Mouse (Mus musculus): ENCODE data around the gene Dcakd. TPM values are rescaled to one million over a fixed set of nuclear protein-coding genes. Genes with fewer than 3 reads are reported as not detected.

Gene Dcakd
- polyA plus RNA-seq, 1 experiment from 2014 or later: 166 TPM

- H3K9me3 ChIP-seq (ENCODE audit: control insufficient read depth, low read length): no peaks in the 10 kb centered on the region
- H3K36me3 ChIP-seq (replicated peaks; ENCODE audit: control insufficient read depth, insufficient read depth): peaks cover 10% of the 10 kb centered on the region
- peak overlapping the region; percentile 57 for H3K9ac ChIP-seq
- WGBS: 18% methylated on average over 8 of the region's 8 CpGs
- DNase-seq (ENCODE audit: low spot score): no peak
- H3K27ac ChIP-seq: no peak overlapping the region
- H3K4me3 ChIP-seq (replicated peaks; ENCODE audit: low read length): peak overlapping the region; percentile 50
- H3K27me3 ChIP-seq (ENCODE audit: control insufficient read depth, insufficient read depth, low read length): no peaks in the 10 kb centered on the region
- peaks cover 16% of the 10 kb centered on the region for H3K4me1 ChIP-seq (replicated peaks; ENCODE audit: control insufficient read depth, insufficient read depth, low read length)
- peak; percentile 10; the same call in 1 of the 2 replicates for ATAC-seq (ENCODE audit: low FRiP score)
- H3K4me2 ChIP-seq (replicated peaks): peak overlapping the region; percentile 57
These were observed 460 bp downstream of the Dcakd start for GRCm38 (mm10) chr11:103027570-103028175.

GRCm38 (mm10) chr11:103026901-103027300, 1.2 kb downstream of the Dcakd start:
- DNase-seq (ENCODE audit: low spot score) (no peak), ATAC-seq (ENCODE audit: low FRiP score) (no peak)
- H3K4me2 ChIP-seq (replicated peaks): peak overlapping the region; percentile 57; the same call in 1 of the 2 replicates
- peaks cover 10% of the 10 kb centered on the region for H3K36me3 ChIP-seq (replicated peaks; ENCODE audit: control insufficient read depth, insufficient read depth)
- H3K4me3 ChIP-seq (replicated peaks; ENCODE audit: low read length): no peak overlapping the region
- H3K27ac ChIP-seq: no peak overlapping the region
- no peaks in the 10 kb centered on the region for H3K9me3 ChIP-seq (ENCODE audit: control insufficient read depth, low read length)
- H3K27me3 ChIP-seq (ENCODE audit: control insufficient read depth, insufficient read depth, low read length): no peaks in the 10 kb centered on the region
- peaks cover 16% of the 10 kb centered on the region for H3K4me1 ChIP-seq (replicated peaks; ENCODE audit: control insufficient read depth, insufficient read depth, low read length)
- WGBS: 94% methylated on average over 3 of the region's 3 CpGs
- H3K9ac ChIP-seq: no peak overlapping the region

GRCm38 (mm10) chr11:103023974-103024373, 4.2 kb downstream of the Dcakd start:
- Histone ChIP-seq H3K4me1 (replicated peaks; ENCODE audit: control insufficient read depth, insufficient read depth, low read length) (peaks cover 7% of the 10 kb centered on the region; the same call in 1 of the 2 replicates), H3K36me3 (replicated peaks; ENCODE audit: control insufficient read depth, insufficient read depth) (peaks cover 10% of the 10 kb centered on the region), H3K9ac (no peak overlapping the region), H3K27ac (no peak overlapping the region), H3K4me3 (replicated peaks; ENCODE audit: low read length) (no peak overlapping the region), H3K27me3 (ENCODE audit: control insufficient read depth, insufficient read depth, low read length) (no peaks in the 10 kb centered on the region), H3K9me3 (ENCODE audit: control insufficient read depth, low read length) (no peaks in the 10 kb centered on the region), H3K4me2 (replicated peaks) (no peak overlapping the region)
- WGBS: 91% methylated on average over 3 of the region's 3 CpGs
- DNase-seq (ENCODE audit: low spot score) (no peak), ATAC-seq (ENCODE audit: low FRiP score) (no peak)

GRCm38 (mm10) chr11:103020713-103021335, 7.3 kb downstream of the Dcakd start:
- H3K36me3 ChIP-seq (replicated peaks; ENCODE audit: control insufficient read depth, insufficient read depth): peaks cover 10% of the 10 kb centered on the region
- H3K4me2 ChIP-seq (replicated peaks): no peak overlapping the region
- H3K27ac ChIP-seq: no peak overlapping the region
- DNase-seq (ENCODE audit: low spot score) (no peak), ATAC-seq (ENCODE audit: low FRiP score) (no peak)
- peaks cover 5% of the 10 kb centered on the region for H3K4me1 ChIP-seq (replicated peaks; ENCODE audit: control insufficient read depth, insufficient read depth, low read length)
- H3K9me3 ChIP-seq (ENCODE audit: control insufficient read depth, low read length): no peaks in the 10 kb centered on the region
- 76% methylated on average over 3 of the region's 3 CpGs for WGBS
- no peak overlapping the region for H3K9ac ChIP-seq
- H3K4me3 ChIP-seq (replicated peaks; ENCODE audit: low read length): no peak overlapping the region
- H3K27me3 ChIP-seq (ENCODE audit: control insufficient read depth, insufficient read depth, low read length): no peaks in the 10 kb centered on the region

GRCm38 (mm10) chr11:103019325-103019724, 8.8 kb downstream of the Dcakd start:
- Histone ChIP-seq H3K9ac (no peak overlapping the region), H3K4me2 (replicated peaks) (no peak overlapping the region), H3K36me3 (replicated peaks; ENCODE audit: control insufficient read depth, insufficient read depth) (no peaks in the 10 kb centered on the region; the same call in 1 of the 2 replicates), H3K27me3 (ENCODE audit: control insufficient read depth, insufficient read depth, low read length) (no peaks in the 10 kb centered on the region), H3K4me3 (replicated peaks; ENCODE audit: low read length) (no peak overlapping the region), H3K27ac (no peak overlapping the region), H3K4me1 (replicated peaks; ENCODE audit: control insufficient read depth, insufficient read depth, low read length) (peaks cover 11% of the 10 kb centered on the region), H3K9me3 (ENCODE audit: control insufficient read depth, low read length) (no peaks in the 10 kb centered on the region)
- ATAC-seq (ENCODE audit: low FRiP score) (no peak), DNase-seq (ENCODE audit: low spot score) (no peak)
- 93% methylated on average over 7 of the region's 7 CpGs for WGBS

- H3K9ac ChIP-seq: no peak overlapping the region
- no peak overlapping the region for H3K27ac ChIP-seq
- ATAC-seq (ENCODE audit: low FRiP score): no peak
- H3K27me3 ChIP-seq (ENCODE audit: control insufficient read depth, insufficient read depth, low read length): no peaks in the 10 kb centered on the region
- no peak overlapping the region for H3K4me3 ChIP-seq (replicated peaks; ENCODE audit: low read length)
- H3K4me1 ChIP-seq (replicated peaks; ENCODE audit: control insufficient read depth, insufficient read depth, low read length): peaks cover 11% of the 10 kb centered on the region
- H3K9me3 ChIP-seq (ENCODE audit: control insufficient read depth, low read length): no peaks in the 10 kb centered on the region
- DNase-seq (ENCODE audit: low spot score): no peak
- H3K36me3 ChIP-seq (replicated peaks; ENCODE audit: control insufficient read depth, insufficient read depth): no peaks in the 10 kb centered on the region; the same call in 1 of the 2 replicates
- WGBS: 77% methylated on average over 6 of the region's 6 CpGs
- no peak overlapping the region for H3K4me2 ChIP-seq (replicated peaks)
These were observed 9.3 kb downstream of the Dcakd start for GRCm38 (mm10) chr11:103018860-103019259.

- DNase-seq (ENCODE audit: low spot score) (no peak), ATAC-seq (ENCODE audit: low FRiP score) (no peak)
- Histone ChIP-seq H3K4me2 (replicated peaks) (no peak overlapping the region), H3K9me3 (ENCODE audit: control insufficient read depth, low read length) (no peaks in the 10 kb centered on the region), H3K36me3 (replicated peaks; ENCODE audit: control insufficient read depth, insufficient read depth) (peaks cover 5% of the 10 kb centered on the region), H3K4me1 (replicated peaks; ENCODE audit: control insufficient read depth, insufficient read depth, low read length) (peaks cover 11% of the 10 kb centered on the region), H3K27me3 (ENCODE audit: control insufficient read depth, insufficient read depth, low read length) (no peaks in the 10 kb centered on the region), H3K4me3 (replicated peaks; ENCODE audit: low read length) (no peak overlapping the region), H3K27ac (no peak overlapping the region), H3K9ac (no peak overlapping the region)
- WGBS: 59% methylated on average over 9 of the region's 9 CpGs
These were observed 10.5 kb downstream of the Dcakd start for GRCm38 (mm10) chr11:103017661-103018060.

GRCm38 (mm10) chr11:103016930-103017329, 11.2 kb downstream of the Dcakd start:
- WGBS: under 1% methylated on average over 39 of the region's 41 CpGs
- peak; percentile 98 for ATAC-seq (ENCODE audit: low FRiP score)
- peaks cover 7% of the 10 kb centered on the region for H3K36me3 ChIP-seq (replicated peaks; ENCODE audit: control insufficient read depth, insufficient read depth)
- DNase-seq (ENCODE audit: low spot score): peak; percentile 97
- H3K4me1 ChIP-seq (replicated peaks; ENCODE audit: control insufficient read depth, insufficient read depth, low read length): peaks cover 11% of the 10 kb centered on the region
- H3K27ac ChIP-seq: peak overlapping the region; percentile 90
- peak overlapping the region; percentile 79 for H3K4me3 ChIP-seq (replicated peaks; ENCODE audit: low read length)
- H3K9me3 ChIP-seq (ENCODE audit: control insufficient read depth, low read length): no peaks in the 10 kb centered on the region
- peak overlapping the region; percentile 58 for H3K4me2 ChIP-seq (replicated peaks)
- H3K27me3 ChIP-seq (ENCODE audit: control insufficient read depth, insufficient read depth, low read length): no peaks in the 10 kb centered on the region
- H3K9ac ChIP-seq: peak overlapping the region; percentile 77

GRCm38 (mm10) chr11:103015881-103016825, 12.0 kb downstream of the Dcakd start:
- peak overlapping the region; percentile 79 for H3K4me3 ChIP-seq (replicated peaks; ENCODE audit: low read length)
- 48% methylated on average over 27 of the region's 27 CpGs for WGBS
- DNase-seq (ENCODE audit: low spot score) (no peak), ATAC-seq (ENCODE audit: low FRiP score) (no peak)
- peak overlapping the region; percentile 58 for H3K4me2 ChIP-seq (replicated peaks)
- no peaks in the 10 kb centered on the region for H3K27me3 ChIP-seq (ENCODE audit: control insufficient read depth, insufficient read depth, low read length)
- peaks cover 11% of the 10 kb centered on the region for H3K4me1 ChIP-seq (replicated peaks; ENCODE audit: control insufficient read depth, insufficient read depth, low read length)
- H3K9me3 ChIP-seq (ENCODE audit: control insufficient read depth, low read length): no peaks in the 10 kb centered on the region
- H3K27ac ChIP-seq: peak overlapping the region; percentile 90
- peak overlapping the region; percentile 77 for H3K9ac ChIP-seq
- peaks cover 7% of the 10 kb centered on the region for H3K36me3 ChIP-seq (replicated peaks; ENCODE audit: control insufficient read depth, insufficient read depth)

Measured in hindbrain, embryonic 14.5 days (tissue).